Mouse (Mus musculus): ENCODE data around the gene Prrt4.

DNA sequence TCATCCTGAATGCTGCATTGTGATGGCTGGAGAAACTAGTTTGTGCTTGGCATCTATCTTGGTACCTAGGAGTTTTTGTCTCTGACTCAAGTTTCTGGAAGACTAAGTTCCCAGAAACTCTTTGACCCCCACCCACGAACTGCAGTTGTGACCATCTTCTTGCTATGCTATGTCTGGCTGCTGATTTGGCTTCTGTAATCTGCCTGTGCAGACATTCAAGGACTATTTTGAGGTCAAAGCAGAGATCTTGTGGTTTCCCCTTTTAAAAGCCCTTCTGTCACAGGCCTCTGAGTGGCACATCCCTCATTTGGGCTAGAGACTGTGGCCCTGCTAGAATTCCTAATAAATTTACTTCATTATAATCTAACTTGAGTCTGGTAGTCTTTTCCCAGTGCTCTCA, 8.6 kb upstream of the Prrt4 start:
- TF ChIP-seq CTCF (IDR thresholded peaks at IDR 0.05; ENCODE audit: low read depth), result no peak
- no peak for TF ChIP-seq EP300 (optimal IDR thresholded peaks at IDR 0.05)

All from stomach, postnatal 0 days (tissue).